Mouse (Mus musculus): ENCODE data around the gene Gm21663.
"Not testable (repeated sequence)": the region's sequence is repeated elsewhere in the genome, so short reads cannot be mapped to it uniquely, and the experiment has no call there.

Gm21663 gene

GRCm38 (mm10) chr5:25942281-25942680 is at the start of gene Gm21663:
TSS of gene Gm21663 (minus strand) at chr5:25942381.
- DNase-seq: not testable (repeated sequence)

- not testable (repeated sequence) for DNase-seq
These were observed 46.4 kb upstream of the Gm21663 start, which contains the start of gene Gm21698 for GRCm38 (mm10) chr5:25988550-25988949. TSS of gene Gm21698 (minus strand) at chr5:25988650.

- DNase-seq: not testable (repeated sequence)
These were observed 30.4 kb upstream of the Gm21663 start, which contains the start of gene Gm21680 for GRCm38 (mm10) chr5:25972563-25972962. TSS of gene Gm21680 (minus strand) at chr5:25972663.

- DNase-seq: not testable (repeated sequence)
These were observed 14.9 kb upstream of the Gm21663 start for GRCm38 (mm10) chr5:25957050-25957449.

DNA sequence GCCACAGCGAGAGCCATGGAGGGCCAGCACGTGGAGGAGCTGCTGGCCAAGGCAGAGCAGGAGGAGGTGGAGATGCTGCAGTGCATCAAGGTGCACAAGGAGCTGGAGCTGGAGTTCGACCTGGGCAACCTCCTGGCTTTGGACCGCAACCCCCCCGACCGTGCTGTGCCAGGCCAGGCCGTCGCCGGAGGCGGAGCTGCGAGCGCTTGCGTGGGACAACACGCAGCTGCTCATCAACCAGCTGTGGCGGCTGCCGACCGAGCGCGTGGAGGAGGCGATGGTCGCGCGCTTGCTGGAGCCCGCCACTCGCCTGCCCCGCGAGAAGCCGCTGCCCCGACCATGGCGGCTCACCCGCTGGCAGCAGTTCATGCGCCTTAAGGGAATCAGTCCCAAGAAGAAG is 14.4 kb upstream of the Gm21663 start:
- not testable (repeated sequence) for DNase-seq

DNA sequence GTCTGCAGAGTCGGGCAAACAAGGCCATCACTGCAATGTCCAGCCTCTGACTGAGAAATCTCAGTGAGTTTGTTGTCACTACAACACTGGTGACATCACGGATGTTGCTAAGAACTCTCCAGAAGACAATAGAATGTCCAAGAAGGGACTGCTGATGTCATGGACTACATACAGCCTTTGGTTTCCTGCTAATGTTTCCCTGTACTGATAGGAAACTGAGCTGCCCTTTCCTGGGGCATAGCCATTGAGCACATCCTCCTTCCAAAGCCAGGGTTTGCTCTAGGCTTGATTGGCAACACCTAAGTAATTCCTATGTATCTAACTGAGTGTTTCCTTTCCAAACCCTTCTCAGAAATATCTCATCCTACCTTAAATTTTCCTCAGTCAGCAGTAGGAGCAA is 12.1 kb upstream of the Gm21663 start, which contains the start of gene Gm21671:
TSS of gene Gm21671 (minus strand) at position 101 of the 400 bp plus-strand sequence.
- DNase-seq: not testable (repeated sequence)

DNA sequence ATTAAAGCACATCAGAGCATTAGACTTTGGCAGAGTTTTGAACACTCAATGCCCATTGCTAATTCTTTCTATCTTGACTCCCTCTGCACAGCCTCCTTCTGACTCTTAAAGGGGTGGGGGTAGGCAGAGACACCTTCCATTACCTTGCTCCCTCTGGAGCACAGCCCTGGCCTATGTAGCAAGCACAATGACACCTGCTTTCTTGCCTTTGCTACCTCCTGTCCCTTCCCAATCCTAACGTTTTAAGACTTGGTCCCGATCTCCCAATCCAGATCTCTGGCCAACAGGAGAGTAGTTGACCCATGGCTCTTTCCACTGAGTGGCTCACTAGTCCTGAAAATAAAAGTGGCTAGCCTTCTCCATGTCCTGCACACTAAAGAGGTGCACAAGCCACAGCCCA is 3.2 kb upstream of the Gm21663 start:
- DNase-seq: not testable (repeated sequence)

DNA sequence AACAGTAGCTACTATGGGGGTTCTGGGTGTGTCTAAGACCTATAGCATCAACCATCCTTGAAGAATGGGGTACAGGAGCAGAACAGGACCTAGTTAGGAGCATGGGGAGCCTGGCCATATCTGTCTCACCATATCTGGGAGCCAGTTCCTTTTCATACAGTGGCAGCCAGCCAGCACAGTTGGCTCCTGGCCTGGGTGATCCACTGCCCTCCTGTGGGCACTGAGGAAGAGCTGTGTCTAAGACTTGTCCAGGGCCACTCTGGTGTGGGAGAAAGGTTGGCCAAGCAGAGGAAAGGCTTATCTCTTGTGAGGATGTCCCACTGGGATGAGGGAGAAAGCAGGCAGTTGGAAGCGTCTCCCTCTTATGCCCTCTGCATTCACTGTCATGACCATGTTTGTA is 50.9 kb downstream of the Gm21663 start:
- DNase-seq: no peak

DNA sequence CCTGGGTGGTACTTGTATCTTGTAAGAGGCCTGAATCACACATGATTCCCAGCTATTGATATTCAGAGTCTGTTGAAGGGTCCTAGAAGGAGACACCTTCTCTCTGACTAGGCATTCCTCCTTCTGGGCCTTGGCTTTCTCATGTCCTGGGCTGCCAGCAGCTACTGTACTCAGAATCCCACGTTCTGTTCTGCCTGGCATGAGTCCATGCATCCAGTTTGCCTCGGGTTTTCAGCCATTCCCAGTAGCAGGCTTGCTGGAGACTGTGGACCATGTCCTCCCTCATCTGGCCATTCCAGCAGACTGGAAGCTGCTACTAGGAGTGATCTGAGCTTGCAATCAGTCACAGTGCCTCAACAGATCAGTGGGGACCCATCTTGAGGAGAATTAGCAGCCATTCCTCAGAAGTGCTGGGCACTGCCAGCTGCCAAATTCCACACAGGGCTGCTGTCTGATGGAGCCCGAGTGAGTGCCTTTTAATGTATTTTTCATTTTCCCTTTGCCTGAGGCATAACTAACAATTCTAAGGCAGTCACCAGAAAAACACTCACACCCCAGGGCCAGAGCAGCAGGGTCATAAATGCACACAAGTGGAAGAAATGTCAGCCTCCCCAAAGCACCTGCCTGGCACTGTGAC is 52.3 kb downstream of the Gm21663 start:
- no peak for DNase-seq

DNA sequence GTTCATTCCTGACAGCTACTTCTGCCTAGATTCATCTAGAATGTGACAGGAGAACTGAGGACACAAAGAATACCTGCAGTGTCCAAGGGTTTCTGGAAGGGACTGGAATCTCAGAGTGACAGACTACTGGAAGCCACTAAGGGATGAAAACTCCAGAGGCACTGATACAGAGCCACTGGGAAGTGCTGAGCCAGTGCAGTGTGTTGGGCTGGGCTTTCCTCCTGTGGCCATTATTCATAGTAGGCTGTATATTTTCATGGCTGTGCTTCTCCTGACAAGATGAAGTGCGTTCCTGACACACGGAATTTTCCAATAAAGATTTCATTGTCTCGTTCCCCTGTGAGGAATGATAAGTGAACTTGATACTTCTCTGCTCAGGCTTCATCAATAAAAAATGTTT is 55.5 kb downstream of the Gm21663 start:
- DNase-seq: no peak
